Mouse (Mus musculus) frontal cortex, adult (tissue): ENCODE results near the gene Tmem202.
A peak's percentile ranks its signal among the peaks of the same experiment; 100 is the strongest.

ENCODE experiments used
- ATAC-seq: cut with Nextera tagmentation; 2 replicates; pipeline ENCODE4 v1.9.2; 2017; ENCODE audit warnings: mild to moderate bottlenecking, moderate library complexity, mixed read lengths; ENCODE audit not compliant: low TSS enrichment

The Tmem202 gene

GRCm38 (mm10) chr9:59533889-59534288, 5.8 kb downstream of the Tmem202 start:
- ATAC-seq: no peak

GRCm38 (mm10) chr9:59533422-59533821, 6.2 kb downstream of the Tmem202 start:
- ATAC-seq: no peak

- ATAC-seq: no peak
Measured at GRCm38 (mm10) chr9:59531645-59532044, 8.0 kb downstream of the Tmem202 start.

- no peak for ATAC-seq
Measured at GRCm38 (mm10) chr9:59528274-59528673, 11.4 kb downstream of the Tmem202 start.

- no peak for ATAC-seq
Measured at GRCm38 (mm10) chr9:59527580-59527979, 12.1 kb downstream of the Tmem202 start.

GRCm38 (mm10) chr9:59526727-59527126, 12.9 kb downstream of the Tmem202 start:
- ATAC-seq: no peak

GRCm38 (mm10) chr9:59522906-59523305, 16.7 kb downstream of the Tmem202 start:
- no peak for ATAC-seq

- ATAC-seq: no peak
Measured at GRCm38 (mm10) chr9:59519396-59519795, 20.3 kb downstream of the Tmem202 start.

- ATAC-seq: no peak
Measured at GRCm38 (mm10) chr9:59518976-59519375, 20.7 kb downstream of the Tmem202 start.

GRCm38 (mm10) chr9:59517127-59517526, 22.5 kb downstream of the Tmem202 start:
- ATAC-seq: no peak

GRCm38 (mm10) chr9:59515069-59515468, 24.6 kb downstream of the Tmem202 start:
- no peak for ATAC-seq

- no peak for ATAC-seq
Measured at GRCm38 (mm10) chr9:59512381-59512780, 27.3 kb downstream of the Tmem202 start.

- ATAC-seq: no peak
Measured at GRCm38 (mm10) chr9:59508146-59508545, 31.5 kb downstream of the Tmem202 start.

- ATAC-seq: no peak
Measured at GRCm38 (mm10) chr9:59487331-59487730, 52.3 kb downstream of the Tmem202 start.

- peak; percentile 95 for ATAC-seq
Measured at GRCm38 (mm10) chr9:59486549-59487065, 53.0 kb downstream of the Tmem202 start, which contains the start of gene Arih1. TSS of gene Arih1 (minus strand) at chr9:59486618.

- ATAC-seq: peak; percentile 57
Measured at GRCm38 (mm10) chr9:59486076-59486518, 53.5 kb downstream of the Tmem202 start.

GRCm38 (mm10) chr9:59485511-59486075, 54.1 kb downstream of the Tmem202 start:
- peak; percentile 51 for ATAC-seq

- no peak for ATAC-seq
Measured at GRCm38 (mm10) chr9:59484760-59485159, 54.9 kb downstream of the Tmem202 start.

GRCm38 (mm10) chr9:59482419-59482818, 57.2 kb downstream of the Tmem202 start:
- no peak for ATAC-seq

- no peak for ATAC-seq
Measured at GRCm38 (mm10) chr9:59476617-59477016, 63.0 kb downstream of the Tmem202 start.

GRCm38 (mm10) chr9:59474838-59475237, 64.8 kb downstream of the Tmem202 start:
- no peak for ATAC-seq

- ATAC-seq: no peak
Measured at GRCm38 (mm10) chr9:59473171-59473570, 66.5 kb downstream of the Tmem202 start.

- no peak for ATAC-seq
Measured at GRCm38 (mm10) chr9:59469446-59469845, 70.2 kb downstream of the Tmem202 start.
